Mouse (Mus musculus) intestine, embryonic 14.5 days (tissue): ENCODE results near the gene Nek7. TPM values are rescaled to one million over a fixed set of nuclear protein-coding genes. Genes with fewer than 3 reads are reported as not detected.

Source experiments
- ATAC-seq: fragments of 200-750 bp; cut with Nextera tagmentation; replicated peaks from 2 replicates; pipeline ENCODE4 v1.8.0; 2017; ENCODE audit warnings: low read depth, moderate number of reproducible peaks, moderate TSS enrichment, moderate library complexity; ENCODE audit not compliant: low FRiP score, low TSS enrichment
- DNase-seq: peaks from one replicate; pipeline ENCODE4 v3.0.0-alpha.2; 2018; ENCODE audit warnings: low spot score
- H3K27ac ChIP-seq: fragments of 300-500 bp; sonication (generic); 2 replicates; pipeline ENCODE4 v1.5.1; 2014; ENCODE audit warnings: low read depth, mild to moderate bottlenecking, control low read depth
- H3K27me3 ChIP-seq: fragments of 300-500 bp; sonication (generic); replicated peaks from 2 replicates; pipeline ENCODE4 v1.6.1; 2014; ENCODE audit warnings: low read length, control low read depth; ENCODE audit not compliant: control insufficient read depth, insufficient read depth
- H3K36me3 ChIP-seq: fragments of 300-500 bp; sonication (generic); 2 replicates; pipeline ENCODE4 v1.6.1; 2014; ENCODE audit warnings: low read length, control low read depth; ENCODE audit not compliant: control insufficient read depth, insufficient read depth
- H3K4me1 ChIP-seq: fragments of 300-500 bp; sonication (generic); replicated peaks from 2 replicates; pipeline ENCODE4 v1.6.1; 2014; ENCODE audit warnings: low read length, control low read depth, mixed read lengths; ENCODE audit not compliant: control insufficient read depth, insufficient read depth
- H3K4me2 ChIP-seq: fragments of 300-500 bp; sonication (generic); 2 replicates; pipeline ENCODE4 v1.6.1; 2014; ENCODE audit warnings: low read length
- H3K4me3 ChIP-seq: fragments of 300-500 bp; sonication (generic); 2 replicates; pipeline ENCODE4 v1.5.1; 2014; ENCODE audit warnings: low read depth, low read length, control low read depth, mixed read lengths
- H3K9ac ChIP-seq: fragments of 300-500 bp; sonication (generic); 2 replicates; pipeline ENCODE4 v1.6.1; 2014; ENCODE audit warnings: mild to moderate bottlenecking, low read length
- H3K9me3 ChIP-seq: fragments of 300-500 bp; sonication (generic); 2 replicates; pipeline ENCODE4 v1.6.1; 2016; ENCODE audit warnings: low read length, control low read depth; ENCODE audit not compliant: control insufficient read depth
- WGBS: fragments of 180-500 bp; shearing (Covaris S2); extraction: QIAGEN DNeasy Blood & Tissue Kit; methylation state at CpG from one replicate; pipeline ENCODE4 v1.1.7; 2014; 5-methylcytosine and 5-hydroxymethylcytosine counted together
- polyA plus RNA-seq: library from polyadenylated mRNA; unstranded; fragments of >200 nt; fragmentation: Nextera tagmentation; extraction: Ambion mirVana; gene quantifications from 2 replicates; pipeline ENCODE4 v1.2.1, GENCODE M21; 2014

Gene Nek7
- polyA plus RNA-seq, 1 experiment from 2014 or later, result 32.0 TPM

- peaks cover 11% of the 10 kb centered on the region; the same call in 1 of the 2 replicates for H3K27me3 ChIP-seq
- H3K36me3 ChIP-seq, result no peaks in the 10 kb centered on the region
- peak; percentile 57 for ATAC-seq
- no peak overlapping the region for H3K4me2 ChIP-seq
- WGBS, result 42% methylated on average over 2 of the region's 2 CpGs
- DNase-seq, result no peak
- no peak overlapping the region for H3K4me3 ChIP-seq
- H3K9ac ChIP-seq, result no peak overlapping the region
- H3K27ac ChIP-seq, result no peak overlapping the region
- H3K9me3 ChIP-seq, result no peaks in the 10 kb centered on the region
- H3K4me1 ChIP-seq, result no peaks in the 10 kb centered on the region
Observed at GRCm38 (mm10) chr1:138575629-138576028, 44.3 kb downstream of the Nek7 start.

GRCm38 (mm10) chr1:138571565-138572361 is 48.2 kb downstream of the Nek7 start:
- DNase-seq (no peak), ATAC-seq (0 out of 2 replicates have a peak, but pooled peaks have one; percentile 36)
- Histone ChIP-seq H3K4me2 (no peak overlapping the region), H3K4me1 (no peaks in the 10 kb centered on the region), H3K27ac (no peak overlapping the region), H3K27me3 (0 out of 2 replicates have a peak, but pooled peaks cover 10% of the 10 kb centered on the region), H3K36me3 (no peaks in the 10 kb centered on the region), H3K9me3 (no peaks in the 10 kb centered on the region), H3K4me3 (no peak overlapping the region), H3K9ac (no peak overlapping the region)
- WGBS, result 59% methylated on average over 22 of the region's 22 CpGs

- no peaks in the 10 kb centered on the region for H3K4me1 ChIP-seq
- no peak for ATAC-seq
- H3K36me3 ChIP-seq, result no peaks in the 10 kb centered on the region
- no peaks in the 10 kb centered on the region for H3K9me3 ChIP-seq
- DNase-seq, result no peak
- H3K4me2 ChIP-seq, result no peak overlapping the region
- H3K27ac ChIP-seq, result no peak overlapping the region
- no peak overlapping the region for H3K9ac ChIP-seq
- no peak overlapping the region for H3K4me3 ChIP-seq
- 0 out of 2 replicates have a peak, but pooled peaks cover 10% of the 10 kb centered on the region for H3K27me3 ChIP-seq
- 68% methylated on average over 2 of the region's 2 CpGs for WGBS
Observed at GRCm38 (mm10) chr1:138571038-138571441, 48.9 kb downstream of the Nek7 start.

GRCm38 (mm10) chr1:138568434-138569232 is 51.3 kb downstream of the Nek7 start:
- H3K4me3 ChIP-seq, result no peak overlapping the region
- H3K9me3 ChIP-seq, result no peaks in the 10 kb centered on the region
- no peak for DNase-seq
- no peak for ATAC-seq
- no peak overlapping the region for H3K4me2 ChIP-seq
- no peak overlapping the region for H3K9ac ChIP-seq
- 84% methylated on average over 6 of the region's 6 CpGs for WGBS
- H3K27me3 ChIP-seq, result 0 out of 2 replicates have a peak, but pooled peaks cover 6% of the 10 kb centered on the region
- no peaks in the 10 kb centered on the region for H3K4me1 ChIP-seq
- H3K36me3 ChIP-seq, result no peaks in the 10 kb centered on the region
- H3K27ac ChIP-seq, result no peak overlapping the region

GRCm38 (mm10) chr1:138567946-138568345 is 52.0 kb downstream of the Nek7 start:
- no peak for DNase-seq
- no peaks in the 10 kb centered on the region for H3K4me1 ChIP-seq
- 0 out of 2 replicates have a peak, but pooled peaks cover 4% of the 10 kb centered on the region for H3K27me3 ChIP-seq
- WGBS, result 93% methylated on average over 9 of the region's 9 CpGs
- no peak overlapping the region for H3K4me2 ChIP-seq
- no peak overlapping the region for H3K9ac ChIP-seq
- H3K36me3 ChIP-seq, result no peaks in the 10 kb centered on the region
- H3K4me3 ChIP-seq, result no peak overlapping the region
- no peak for ATAC-seq
- no peaks in the 10 kb centered on the region for H3K9me3 ChIP-seq
- no peak overlapping the region for H3K27ac ChIP-seq

- Histone ChIP-seq H3K4me1 (no peaks in the 10 kb centered on the region), H3K27me3 (0 out of 2 replicates have a peak, but pooled peaks cover 3% of the 10 kb centered on the region), H3K9me3 (no peaks in the 10 kb centered on the region), H3K4me3 (no peak overlapping the region), H3K36me3 (no peaks in the 10 kb centered on the region), H3K27ac (no peak overlapping the region), H3K9ac (no peak overlapping the region), H3K4me2 (no peak overlapping the region)
- DNase-seq (no peak), ATAC-seq (no peak)
- WGBS, result 89% methylated on average over 6 of the region's 6 CpGs
Observed at GRCm38 (mm10) chr1:138564677-138565076, 55.3 kb downstream of the Nek7 start.

- DNase-seq (no peak), ATAC-seq (no peak)
- Histone ChIP-seq H3K27me3 (no peaks in the 10 kb centered on the region), H3K4me3 (no peak overlapping the region), H3K36me3 (no peaks in the 10 kb centered on the region), H3K27ac (no peak overlapping the region), H3K9me3 (no peaks in the 10 kb centered on the region), H3K4me2 (no peak overlapping the region), H3K9ac (no peak overlapping the region), H3K4me1 (no peaks in the 10 kb centered on the region)
- 92% methylated on average over 12 of the region's 12 CpGs for WGBS
Observed at GRCm38 (mm10) chr1:138560733-138561132, 59.2 kb downstream of the Nek7 start.

GRCm38 (mm10) chr1:138559213-138560101 is 60.5 kb downstream of the Nek7 start:
- Histone ChIP-seq H3K27ac (no peak overlapping the region), H3K4me1 (no peaks in the 10 kb centered on the region), H3K4me3 (no peak overlapping the region), H3K27me3 (no peaks in the 10 kb centered on the region), H3K4me2 (no peak overlapping the region), H3K9me3 (no peaks in the 10 kb centered on the region), H3K9ac (no peak overlapping the region), H3K36me3 (no peaks in the 10 kb centered on the region)
- ATAC-seq, result no peak
- 70% methylated on average over 12 of the region's 12 CpGs for WGBS
- DNase-seq, result no peak
